Mouse (Mus musculus): ENCODE measurements around the gene Gapt. TPM values are rescaled to one million over a fixed set of nuclear protein-coding genes. Genes with fewer than 3 reads are reported as not detected.

Gapt gene
- polyA plus RNA-seq, 1 experiment from 2014 or later: 0.08 TPM

Other genes with a start within 250 kb of the Gapt start
- gene Rab3c, start 76.2 kb downstream of the Gapt start, polyA plus RNA-seq (2015; fragmentation: Nextera tagmentation; extraction: Ambion mirVana): 192 and 206 TPM in 2 replicates
- 125 and 127 TPM in 2 replicates for gene Plk2, start 37.8 kb upstream of the Gapt start, polyA plus RNA-seq (2015; fragmentation: Nextera tagmentation; extraction: Ambion mirVana)